Mouse (Mus musculus) lung, embryonic 14.5 days (tissue): ENCODE results near the gene G6pc3. TPM values are rescaled to one million over a fixed set of nuclear protein-coding genes. Genes with fewer than 3 reads are reported as not detected.

ENCODE experiments used
- ATAC-seq: fragments of 200-750 bp; cut with Nextera tagmentation; 2 replicates; pipeline ENCODE4 v1.8.0; 2017; ENCODE audit warnings: mild to moderate bottlenecking, moderate TSS enrichment, moderate library complexity; ENCODE audit not compliant: insufficient read depth
- DNase-seq: peaks from one replicate; pipeline ENCODE4 v3.0.0-alpha.2; 2015
- H3K27ac ChIP-seq: fragments of 300-500 bp; sonication (generic); 2 replicates; pipeline ENCODE4 v1.5.1; 2014; ENCODE audit warnings: low read depth, mild to moderate bottlenecking, moderate library complexity
- H3K27me3 ChIP-seq: fragments of 300-500 bp; sonication (generic); 2 replicates; pipeline ENCODE4 v1.6.1; 2014; ENCODE audit warnings: low read length, control low read depth; ENCODE audit not compliant: insufficient read depth
- H3K36me3 ChIP-seq: fragments of 300-500 bp; sonication (generic); 2 replicates; pipeline ENCODE4 v1.6.1; 2014; ENCODE audit warnings: control low read depth; ENCODE audit not compliant: insufficient read depth
- H3K4me1 ChIP-seq: fragments of 300-500 bp; sonication (generic); 2 replicates; pipeline ENCODE4 v1.6.1; 2014; ENCODE audit warnings: antibody characterized with exemption, control low read depth; ENCODE audit not compliant: insufficient read depth
- H3K4me2 ChIP-seq: fragments of 300-500 bp; sonication (generic); 2 replicates; pipeline ENCODE4 v1.6.1; 2014; ENCODE audit warnings: mild to moderate bottlenecking
- H3K4me3 ChIP-seq: fragments of 300-500 bp; sonication (generic); 2 replicates; pipeline ENCODE4 v1.5.1; 2014; ENCODE audit warnings: low read depth, low read length
- H3K9ac ChIP-seq: fragments of 300-500 bp; sonication (generic); 2 replicates; pipeline ENCODE4 v1.6.1; 2014
- H3K9me3 ChIP-seq: fragments of 300-500 bp; sonication (generic); 2 replicates; pipeline ENCODE4 v1.6.1; 2016; ENCODE audit warnings: low read depth, low read length, control low read depth
- CTCF ChIP-seq: IDR thresholded peaks from 2 replicates; pipeline ENCODE4 v1.5.1; 2016; ENCODE audit warnings: antibody characterized with exemption, low read depth
- WGBS: fragments of 180-500 bp; shearing (Covaris S2); extraction: QIAGEN DNeasy Blood & Tissue Kit; methylation state at CpG from one replicate; pipeline ENCODE4 v1.1.7; 2014; 5-methylcytosine and 5-hydroxymethylcytosine counted together
- microRNA-seq: library from miRNA; unstranded; fragments of <30 nt; microRNA quantifications from one replicate; pipeline ENCODE4, GENCODE M21; 2016; ENCODE audit warnings: borderline number of aligned reads
- polyA plus RNA-seq: library from polyadenylated mRNA; unstranded; fragments of >200 nt; fragmentation: Nextera tagmentation; extraction: Ambion mirVana; gene quantifications from 2 replicates; pipeline ENCODE4 v1.2.1, GENCODE M21; 2014

Gene G6pc3
- polyA plus RNA-seq, 1 experiment from 2014 or later, result 34.5 TPM

GRCm38 (mm10) chr11:102228646-102229268 is 39.3 kb downstream of the G6pc3 start:
- no peak for TF ChIP-seq CTCF
- peak overlapping the region; percentile 92 for H3K4me3 ChIP-seq
- H3K4me2 ChIP-seq, result peak overlapping the region; percentile 76
- H3K36me3 ChIP-seq, result no peaks in the 10 kb centered on the region
- H3K9me3 ChIP-seq, result no peaks in the 10 kb centered on the region
- peak overlapping the region; percentile 77 for H3K9ac ChIP-seq
- DNase-seq (no peak), ATAC-seq (no peak)
- H3K4me1 ChIP-seq, result peaks cover 18% of the 10 kb centered on the region
- H3K27ac ChIP-seq, result no peak overlapping the region
- WGBS, result 14% methylated on average over 7 of the region's 7 CpGs
- H3K27me3 ChIP-seq, result no peaks in the 10 kb centered on the region

- DNase-seq, result peak; percentile 34
- under 1% methylated on average over 40 of the region's 47 CpGs for WGBS
- Histone ChIP-seq H3K9ac (peak overlapping the region; percentile 77), H3K27ac (peak overlapping the region; percentile 77), H3K4me1 (peaks cover 18% of the 10 kb centered on the region), H3K27me3 (no peaks in the 10 kb centered on the region), H3K4me3 (peak overlapping the region; percentile 92), H3K4me2 (peak overlapping the region; percentile 76), H3K36me3 (no peaks in the 10 kb centered on the region), H3K9me3 (no peaks in the 10 kb centered on the region)
- TF ChIP-seq CTCF, result no peak
- peak; percentile 56 for ATAC-seq
These were observed 40.0 kb downstream of the G6pc3 start for GRCm38 (mm10) chr11:102229331-102229953.

GRCm38 (mm10) chr11:102230006-102230741 is 40.8 kb downstream of the G6pc3 start, which contains the start of gene Hdac5:
Hdac5 (minus strand) TSS chr11:102230166.
- Histone ChIP-seq H3K4me3 (peak within 1 kb of the TSS; percentile 92), H3K4me2 (peak within 1 kb of the TSS; percentile 76), H3K36me3 (no peaks in the 10 kb centered on the region), H3K9me3 (no peaks in the 10 kb centered on the region), H3K9ac (peak within 1 kb of the TSS; percentile 77), H3K27ac (peak within 1 kb of the TSS; percentile 82), H3K27me3 (no peaks in the 10 kb centered on the region), H3K4me1 (peaks cover 11% of the 10 kb centered on the region; the same call in 1 of the 2 replicates)
- under 1% methylated on average over 49 of the region's 49 CpGs for WGBS
- DNase-seq (peak; percentile 99), ATAC-seq (peak; percentile 87)
- no peak for TF ChIP-seq CTCF

- Histone ChIP-seq H3K9ac (no peak overlapping the region), H3K4me2 (no peak overlapping the region), H3K4me3 (no peak overlapping the region), H3K27me3 (no peaks in the 10 kb centered on the region), H3K9me3 (no peaks in the 10 kb centered on the region), H3K4me1 (no peaks in the 10 kb centered on the region), H3K36me3 (no peaks in the 10 kb centered on the region), H3K27ac (no peak overlapping the region)
- WGBS, result 37% methylated on average over 2 of the region's 2 CpGs
- DNase-seq (no peak), ATAC-seq (no peak)
- TF ChIP-seq CTCF, result no peak
These were observed 46.6 kb downstream of the G6pc3 start for GRCm38 (mm10) chr11:102236022-102236421.

- Histone ChIP-seq H3K9ac (no peak overlapping the region), H3K4me1 (no peaks in the 10 kb centered on the region), H3K27ac (no peak overlapping the region), H3K4me2 (no peak overlapping the region), H3K36me3 (no peaks in the 10 kb centered on the region), H3K4me3 (no peak overlapping the region), H3K27me3 (no peaks in the 10 kb centered on the region), H3K9me3 (no peaks in the 10 kb centered on the region)
- 69% methylated on average over 6 of the region's 6 CpGs for WGBS
- no peak for TF ChIP-seq CTCF
- no peak for ATAC-seq
- DNase-seq, result no peak
These were observed 51.2 kb downstream of the G6pc3 start for GRCm38 (mm10) chr11:102240636-102241035.

- no peak for ATAC-seq
- Histone ChIP-seq H3K27me3 (no peaks in the 10 kb centered on the region), H3K4me1 (no peaks in the 10 kb centered on the region), H3K4me3 (no peak overlapping the region), H3K9ac (no peak overlapping the region), H3K27ac (no peak overlapping the region), H3K9me3 (no peaks in the 10 kb centered on the region), H3K4me2 (no peak overlapping the region), H3K36me3 (no peaks in the 10 kb centered on the region)
- 66% methylated on average over 5 of the region's 5 CpGs for WGBS
- DNase-seq, result no peak
- TF ChIP-seq CTCF, result no peak
These were observed 51.8 kb downstream of the G6pc3 start for GRCm38 (mm10) chr11:102241246-102241645.

GRCm38 (mm10) chr11:102241874-102242273 is 52.5 kb downstream of the G6pc3 start:
- Histone ChIP-seq H3K4me2 (no peak overlapping the region), H3K9me3 (no peaks in the 10 kb centered on the region), H3K36me3 (no peaks in the 10 kb centered on the region), H3K4me1 (no peaks in the 10 kb centered on the region), H3K27me3 (no peaks in the 10 kb centered on the region), H3K27ac (no peak overlapping the region), H3K9ac (no peak overlapping the region), H3K4me3 (no peak overlapping the region)
- peak; percentile 15 for TF ChIP-seq CTCF
- DNase-seq (no peak), ATAC-seq (no peak)
- WGBS, result 58% methylated on average over 5 of the region's 5 CpGs

Small RNA genes within 50 kb of the gene (microRNA-seq; reads per million reads assigned to microRNA genes)
- 1.2 reads per million for gene Mir8101

Other genes starting within 250 kb of the G6pc3 start
- gene Sost, start 222.6 kb upstream of the G6pc3 start, polyA plus RNA-seq, result not detected in 2 replicates
- not detected in 2 replicates for gene Cfap97d1, start 205.3 kb upstream of the G6pc3 start, polyA plus RNA-seq
- 15.7 and 16.9 TPM in 2 replicates for gene Dusp3, start 202.6 kb upstream of the G6pc3 start, polyA plus RNA-seq
- 4.0 and 4.9 TPM in 2 replicates for gene Mpp3, start 161.2 kb upstream of the G6pc3 start, polyA plus RNA-seq
- 0.17 and 0.23 TPM in 2 replicates for gene Cd300lg, start 148.1 kb upstream of the G6pc3 start, polyA plus RNA-seq
- 4.9 and 6.3 TPM in 2 replicates for gene Mpp2, start 101.1 kb upstream of the G6pc3 start, polyA plus RNA-seq
- not detected in 2 replicates for gene Ppy, start 88.3 kb upstream of the G6pc3 start, polyA plus RNA-seq
- not detected in 2 replicates for gene Pyy, start 81.8 kb upstream of the G6pc3 start, polyA plus RNA-seq
- gene Nags, start 44.1 kb upstream of the G6pc3 start, polyA plus RNA-seq, result not detected in 2 replicates
- 26.3 and 26.8 TPM in 2 replicates for gene Tmem101, start 33.2 kb upstream of the G6pc3 start, polyA plus RNA-seq
- 93.2 and 109 TPM in 2 replicates for gene Lsm12, start 4.3 kb upstream of the G6pc3 start, polyA plus RNA-seq
- gene Hdac5, start 40.5 kb downstream of the G6pc3 start, polyA plus RNA-seq, result 41.1 and 42.7 TPM in 2 replicates
- gene BC030867, start 59.3 kb downstream of the G6pc3 start, polyA plus RNA-seq, result 21.4 and 22.2 TPM in 2 replicates
- gene Asb16, start 79.1 kb downstream of the G6pc3 start, polyA plus RNA-seq, result 0.08 TPM in 1 of 2 replicates, not detected in the other
- gene Tmub2, start 95.3 kb downstream of the G6pc3 start, polyA plus RNA-seq, result 48.8 and 49.9 TPM in 2 replicates
- 17.4 TPM in 2 replicates for gene Atxn7l3, start 107.0 kb downstream of the G6pc3 start, polyA plus RNA-seq
- gene Ubtf, start 130.1 kb downstream of the G6pc3 start, polyA plus RNA-seq, result 86.0 and 93.8 TPM in 2 replicates
- gene Slc4a1, start 176.6 kb downstream of the G6pc3 start, polyA plus RNA-seq, result 6.0 and 6.9 TPM in 2 replicates
- 1.1 and 1.3 TPM in 2 replicates for gene Rundc3a, start 203.8 kb downstream of the G6pc3 start, polyA plus RNA-seq
- 223 and 244 TPM in 2 replicates for gene Slc25a39, start 218.3 kb downstream of the G6pc3 start, polyA plus RNA-seq
- 113 and 116 TPM in 2 replicates for gene Grn, start 240.7 kb downstream of the G6pc3 start, polyA plus RNA-seq